ENCODE assay signal across 22 mouse cellular contexts in genomic region chr9:27643916-27644315, GRCm38 (mm10).
DNase-seq lines count a peak whose midpoint lies in the region; ATAC-seq and TF ChIP-seq lines count a peak whose summit lies in the region.
"Had no signal": no experiment of that assay in that cellular context is flagged by ENCODE, and none has a peak within 500 bp of the region (broad histone marks: within the 10 kb centered on the region; RNA-seq: fewer than 3 reads in every experiment).

No protein-coding gene starts in this region.

- TF ChIP-seq CTCF in heart, postnatal 0 days (IDR thresholded peaks at IDR 0.05; ENCODE audit: low read depth) = no peak
- no peak for TF ChIP-seq CTCF in brain, embryonic 14.5 days (IDR thresholded peaks at IDR 0.05; ENCODE audit: borderline replicate concordance, extremely low read depth, insufficient read depth, insufficient read length)

- H3K4me2 ChIP-seq in heart, postnatal 0 days (ENCODE audit: low read depth, low read length) = no peak overlapping the region
- H3K4me2 ChIP-seq: forebrain, embryonic 15.5 days; hindbrain, embryonic 14.5 days; neural tube, embryonic 15.5 days had no signal

- H3K9me3 ChIP-seq in heart, postnatal 0 days (replicated peaks; ENCODE audit: control insufficient read depth, low read length) = no peaks in the 10 kb centered on the region
- H3K9me3 ChIP-seq: embryonic facial prominence, embryonic 10.5 days; forebrain, embryonic 15.5 days; midbrain, embryonic 10.5 days; neural tube, embryonic 15.5 days had no signal

- peak overlapping the region; percentile 55; the same call in 1 of the 2 replicates for H3K27ac ChIP-seq in heart, postnatal 0 days (ENCODE audit: low read depth)
- H3K27ac ChIP-seq: embryonic facial prominence, embryonic 10.5 days; forebrain, embryonic 15.5 days; hindbrain, embryonic 14.5 days; kidney, postnatal 0 days; left cerebral cortex, adult 2 months; midbrain, embryonic 10.5 days; neural tube, embryonic 15.5 days had no signal

- no peaks in the 10 kb centered on the region for H3K27me3 ChIP-seq in heart, postnatal 0 days (ENCODE audit: control insufficient read depth, insufficient read depth, low read length)
- H3K27me3 ChIP-seq: forebrain, embryonic 15.5 days; neural tube, embryonic 15.5 days had no signal

- H3K4me1 ChIP-seq in heart, postnatal 0 days (ENCODE audit: control insufficient read depth, insufficient read depth) = peaks cover 7% of the 10 kb centered on the region
- H3K4me1 ChIP-seq: embryonic facial prominence, embryonic 10.5 days; midbrain, embryonic 10.5 days; neural tube, embryonic 15.5 days had no signal

- TF ChIP-seq EP300 in heart, postnatal 0 days (IDR thresholded peaks at IDR 0.05; ENCODE audit: low read depth) = no peak

- TF ChIP-seq POLR2A in brain, embryonic 14.5 days (IDR thresholded peaks at IDR 0.05; ENCODE audit: borderline replicate concordance, extremely low read depth, insufficient read depth, insufficient read length, poor library complexity, severe bottlenecking) = no peak

- peak; percentile 77; the same call in 1 of the 2 replicates for ATAC-seq in heart, postnatal 0 days (ENCODE audit: insufficient read depth, low read depth)
- ATAC-seq: forebrain, embryonic 15.5 days; Patski had no signal

- peak; percentile 86 for DNase-seq in cerebellum, postnatal 10 days
- no peak for DNase-seq in cerebellum, adult 8-10 months
- peak; percentile 29 for DNase-seq in heart, postnatal 0 days (ENCODE audit: low spot score)
- no peak for DNase-seq in heart, postnatal 36 days
- DNase-seq in lung, postnatal 10 days = peak; percentile 28
- DNase-seq in lung, postnatal 14 days = no peak
- peak; percentile 37 for DNase-seq in brain, embryonic 14.5 days (ENCODE audit: low read depth)
- DNase-seq: adrenal gland, postnatal 36 days; cerebellum, adult 11-12 months; kidney, adult 2 months; layer of hippocampus, adult 9-11 months; lung, postnatal 36 days; thymus, adult 18-20 months; thymus, postnatal 36 days had no signal

- no peaks in the 10 kb centered on the region for H3K36me3 ChIP-seq in heart, postnatal 0 days (replicated peaks; ENCODE audit: control insufficient read depth, insufficient read depth, low read length)
- H3K36me3 ChIP-seq: embryonic facial prominence, embryonic 10.5 days; forebrain, embryonic 15.5 days; midbrain, embryonic 10.5 days; neural tube, embryonic 15.5 days had no signal

- no peak overlapping the region for H3K9ac ChIP-seq in heart, postnatal 0 days (replicated peaks; ENCODE audit: low read depth, low read length)
- H3K9ac ChIP-seq: forebrain, embryonic 15.5 days; hindbrain, embryonic 14.5 days; neural tube, embryonic 15.5 days had no signal

- intact Hi-C loops in heart, postnatal 36 days (cut with DNase I) = no loop called here

- H3K4me3 ChIP-seq in heart, postnatal 0 days (ENCODE audit: low read depth, low read length) = no peak overlapping the region
- H3K4me3 ChIP-seq: embryonic facial prominence, embryonic 10.5 days; forebrain, embryonic 15.5 days; left cerebral cortex, adult 2 months; midbrain, embryonic 10.5 days; neural tube, embryonic 15.5 days had no signal

Comparison
In these comparisons a context has a peak if more than half of its experiments do, and no peak if none do; other contexts are left out.
1. DNase-seq: peak in cerebellum, postnatal 10 days (2 of 2), heart, postnatal 0 days (single experiment), lung, postnatal 10 days (single experiment) and brain, embryonic 14.5 days (single experiment); none in cerebellum, adult 8-10 months (single experiment), heart, postnatal 36 days (0 of 2) and lung, postnatal 14 days (single experiment).